17 mouse cellular contexts compared by ENCODE assay signal in the genomic region with DNA sequence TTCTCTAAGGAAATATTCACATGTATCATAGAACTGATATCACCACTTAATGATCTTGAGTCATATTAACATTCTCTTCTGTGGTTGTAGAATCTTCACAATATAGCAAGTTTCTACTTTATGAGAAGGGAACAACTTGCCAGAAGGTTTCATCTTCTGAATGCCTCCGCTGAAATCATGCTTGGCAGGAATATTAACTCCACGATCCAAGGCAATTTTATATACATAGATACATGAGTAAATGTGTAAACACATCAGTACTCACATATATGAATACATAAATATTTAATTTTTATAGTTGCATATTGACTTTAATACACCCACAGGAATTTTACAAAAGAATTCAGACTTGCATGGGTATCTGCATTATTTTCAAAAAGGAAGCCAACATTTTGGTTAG.
A peak's percentile ranks its signal among the peaks of the same experiment; 100 is the strongest.
DNase-seq lines count a peak whose midpoint lies in the region; ATAC-seq and TF ChIP-seq lines count a peak whose summit lies in the region.
"Had no signal": no experiment of that assay in that cellular context is flagged by ENCODE, and none has a peak within 500 bp of the region (broad histone marks: within the 10 kb centered on the region; RNA-seq: fewer than 3 reads in every experiment).

No protein-coding gene starts in this region.

- peak; percentile 57 for DNase-seq in lung, embryonic 14.5 days
- no peak for DNase-seq in lung, adult 18-20 months
- DNase-seq in lung, adult 2 months, result no peak
- DNase-seq in left cerebral cortex, adult 8-10 months (ENCODE audit: low spot score in 2 of 2), result no peak
- DNase-seq: adrenal gland, adult 2 months; adrenal gland, postnatal 10 days; adrenal gland, postnatal 25 days; cerebellum, adult 11-12 months; cerebellum, adult 2 months; cerebellum, adult 9-10 months; cerebellum, postnatal 10 days; cerebellum, postnatal 25 days; forebrain, postnatal 0 days had no signal

- H3K36me3 ChIP-seq in lung, embryonic 14.5 days (ENCODE audit: insufficient read depth), result no peaks in the 10 kb centered on the region
- no peaks in the 10 kb centered on the region for H3K36me3 ChIP-seq in lung, embryonic 16.5 days (ENCODE audit: control insufficient read depth, insufficient read depth, low read length)
- H3K36me3 ChIP-seq: embryonic facial prominence, embryonic 10.5 days; embryonic facial prominence, embryonic 12.5 days had no signal

- no peak overlapping the region for H3K4me2 ChIP-seq in lung, embryonic 14.5 days
- no peak overlapping the region for H3K4me2 ChIP-seq in lung, embryonic 16.5 days (ENCODE audit: low read depth, low read length)
- H3K4me2 ChIP-seq: embryonic facial prominence, embryonic 12.5 days; forebrain, embryonic 13.5 days had no signal

- no peak overlapping the region for H3K9ac ChIP-seq in lung, embryonic 14.5 days
- H3K9ac ChIP-seq in lung, embryonic 16.5 days (ENCODE audit: low read length), result no peak overlapping the region
- H3K9ac ChIP-seq: embryonic facial prominence, embryonic 12.5 days; forebrain, embryonic 13.5 days; forebrain, postnatal 0 days had no signal

- ATAC-seq in lung, embryonic 14.5 days (ENCODE audit: insufficient read depth), result peak; percentile 47; the same call in 1 of the 2 replicates
- ATAC-seq in lung, embryonic 16.5 days (ENCODE audit: low read depth), result peak; percentile 57; the same call in 1 of the 2 replicates
- ATAC-seq: forebrain, embryonic 13.5 days; forebrain, postnatal 0 days had no signal

- WGBS in lung, embryonic 14.5 days, result 45% methylated on average over 2 of the region's 2 CpGs
- WGBS in lung, embryonic 16.5 days, result 52% methylated on average over 2 of the region's 2 CpGs
- 72% methylated on average over 2 of the region's 2 CpGs for WGBS in lung, adult 2 months

- no peaks in the 10 kb centered on the region for H3K4me1 ChIP-seq in lung, embryonic 14.5 days (ENCODE audit: insufficient read depth)
- no peaks in the 10 kb centered on the region for H3K4me1 ChIP-seq in lung, embryonic 16.5 days (replicated peaks; ENCODE audit: control insufficient read depth, insufficient read depth, low read length)
- no peaks in the 10 kb centered on the region for H3K4me1 ChIP-seq in lung, adult 2 months (ENCODE audit: control insufficient read depth, insufficient read depth, low read length)
- H3K4me1 ChIP-seq: embryonic facial prominence, embryonic 10.5 days; embryonic facial prominence, embryonic 12.5 days; forebrain, embryonic 13.5 days had no signal

- H3K27me3 ChIP-seq in lung, embryonic 14.5 days (ENCODE audit: insufficient read depth, low read length), result no peaks in the 10 kb centered on the region
- H3K27me3 ChIP-seq in lung, embryonic 16.5 days (ENCODE audit: control insufficient read depth, insufficient read depth, low read depth, low read length), result no peaks in the 10 kb centered on the region
- H3K27me3 ChIP-seq: embryonic facial prominence, embryonic 12.5 days; forebrain, embryonic 13.5 days had no signal

- H3K9me3 ChIP-seq in lung, embryonic 14.5 days (ENCODE audit: low read depth, low read length), result no peaks in the 10 kb centered on the region
- no peaks in the 10 kb centered on the region for H3K9me3 ChIP-seq in lung, embryonic 16.5 days (ENCODE audit: control insufficient read depth, low read length)
- H3K9me3 ChIP-seq: embryonic facial prominence, embryonic 10.5 days; embryonic facial prominence, embryonic 12.5 days; forebrain, embryonic 13.5 days had no signal

- H3K4me3 ChIP-seq in lung, embryonic 14.5 days (ENCODE audit: low read depth, low read length), result no peak overlapping the region
- H3K4me3 ChIP-seq in lung, embryonic 16.5 days (ENCODE audit: low read length), result no peak overlapping the region
- no peak overlapping the region for H3K4me3 ChIP-seq in lung, adult 2 months (replicated peaks; ENCODE audit: extremely low read depth, low read depth, low read length)
- H3K4me3 ChIP-seq: embryonic facial prominence, embryonic 10.5 days; embryonic facial prominence, embryonic 12.5 days; forebrain, embryonic 13.5 days had no signal

- no peak overlapping the region for H3K27ac ChIP-seq in lung, embryonic 14.5 days (ENCODE audit: low read depth)
- no peak overlapping the region for H3K27ac ChIP-seq in lung, embryonic 16.5 days (ENCODE audit: low read length)
- H3K27ac ChIP-seq: embryonic facial prominence, embryonic 10.5 days; embryonic facial prominence, embryonic 12.5 days; forebrain, embryonic 13.5 days had no signal

- no peak for TF ChIP-seq CTCF in lung, embryonic 14.5 days (IDR thresholded peaks at IDR 0.05; ENCODE audit: low read depth)
- TF ChIP-seq CTCF in lung, adult 2 months (IDR thresholded peaks at IDR 0.05; ENCODE audit: insufficient read depth, low read length), result no peak

- no peak for TF ChIP-seq POLR2A in lung, adult 2 months (IDR thresholded peaks at IDR 0.05; ENCODE audit: borderline replicate concordance, extremely low read depth, low read depth, low read length)
